Mouse (Mus musculus) G1E (cell line): ENCODE results near the gene Surf6. TPM values are rescaled to one million over a fixed set of nuclear protein-coding genes. Genes with fewer than 3 reads are reported as not detected.

Experiments
- ATAC-seq: 2 replicates; pipeline ENCODE4 v1.8.0; 2016; ENCODE audit warnings: mild to moderate bottlenecking; ENCODE audit not compliant: insufficient number of reproducible peaks, poor library complexity, low FRiP score, severe bottlenecking; ENCODE audit errors: extremely low read depth
- DNase-seq: peaks from one replicate; pipeline ENCODE4 v3.0.0; 2012; ENCODE audit warnings: low spot score
- H3K27me3 ChIP-seq: 2 replicates; pipeline ENCODE4 v1.6.1; 2012; ENCODE audit warnings: mild to moderate bottlenecking, low read length, inconsistent platforms; ENCODE audit not compliant: insufficient read depth
- H3K36me3 ChIP-seq: replicated peaks from 2 replicates; pipeline ENCODE3; 2012; ENCODE audit warnings: mild to moderate bottlenecking, inconsistent platforms
- H3K4me1 ChIP-seq: 2 replicates; pipeline ENCODE4 v1.6.1; 2012; ENCODE audit warnings: low read depth, low read length, inconsistent platforms, mixed read lengths; ENCODE audit not compliant: insufficient read depth
- H3K4me3 ChIP-seq: 2 replicates; pipeline ENCODE4 v1.5.1; 2012; ENCODE audit warnings: low read depth, mild to moderate bottlenecking, inconsistent platforms, low read length, moderate library complexity, mixed read lengths
- H3K9me3 ChIP-seq: replicated peaks from 2 replicates; pipeline ENCODE4 v1.6.1; 2012; ENCODE audit warnings: inconsistent platforms
- CTCF ChIP-seq: IDR thresholded peaks from 2 replicates; pipeline ENCODE4 v1.5.1; 2012; ENCODE audit warnings: low read depth, low read length, inconsistent platforms, mixed read lengths
- GATA1 ChIP-seq: IDR thresholded peaks from 2 replicates; pipeline ENCODE4 v1.6.1; 2012; ENCODE audit warnings: borderline replicate concordance, low read length, inconsistent platforms, mixed read lengths
- GATA2 ChIP-seq: IDR thresholded peaks from 2 replicates; pipeline ENCODE4 v1.6.1; 2012; ENCODE audit warnings: low read depth, low read length, inconsistent platforms, borderline replicate concordance
- POLR2AphosphoS5 ChIP-seq: IDR thresholded peaks from 2 replicates; pipeline ENCODE4 v1.6.1; 2012; ENCODE audit warnings: low read depth, low read length, inconsistent platforms; ENCODE audit not compliant: insufficient replicate concordance
- TAL1 ChIP-seq: conservative IDR thresholded peaks from 2 replicates; pipeline ENCODE4 v1.6.1; 2012; ENCODE audit warnings: low read depth, low read length, inconsistent platforms, mixed read lengths
- polyA plus RNA-seq: library from polyadenylated mRNA; stranded (reverse); fragments of >175 nt; gene quantifications from 2 replicates; pipeline ENCODE4 v1.2.3, GENCODE M21; 2012
- total RNA-seq, 2 experiments: library from RNA; stranded (forward) in 1 of 2; stranded (reverse) in 1 of 2; fragments of 200-1000 nt in 1 of 2; fragments of >200 nt in 1 of 2; fragmentation: Nextera tagmentation in 1 of 2; gene quantifications; 2 replicates each; pipeline ENCODE4 v1.2.3; 2014 to 2017

Surf6 gene
- total and polyA plus RNA-seq, 3 experiments = 20.7 to 52.5 (median 34.8) TPM

DNA sequence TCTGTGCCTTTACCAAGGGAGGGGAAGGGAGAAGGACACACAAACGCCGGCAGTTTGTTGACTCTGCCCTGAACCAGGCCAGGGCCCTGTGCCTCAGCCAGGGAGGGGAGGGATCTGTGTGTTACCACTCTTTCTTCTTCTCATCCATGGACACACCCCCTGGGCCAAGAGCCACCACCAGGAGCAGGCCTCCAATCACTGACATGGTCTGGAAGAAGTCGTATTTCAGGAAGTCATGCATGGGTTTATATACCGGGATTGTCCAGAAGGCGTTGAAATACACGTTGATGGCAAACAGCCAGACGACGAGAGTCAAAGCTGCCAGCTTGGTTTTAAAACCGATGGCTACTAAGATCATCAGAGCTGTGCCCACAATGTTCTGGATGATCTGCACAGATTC is 19.1 kb upstream of the Surf6 start:
- peaks cover 100% of the 10 kb centered on the region for H3K36me3 ChIP-seq
- DNase-seq = no peak
- peaks cover 44% of the 10 kb centered on the region for H3K4me1 ChIP-seq
- TF ChIP-seq POLR2AphosphoS5 = no peak
- no peak for TF ChIP-seq GATA2
- TF ChIP-seq CTCF = no peak
- TF ChIP-seq GATA1 = no peak
- no peak for TF ChIP-seq TAL1
- H3K27me3 ChIP-seq = no peaks in the 10 kb centered on the region
- no peaks in the 10 kb centered on the region for H3K9me3 ChIP-seq
- no peak overlapping the region for H3K4me3 ChIP-seq
- no peak for ATAC-seq

DNA sequence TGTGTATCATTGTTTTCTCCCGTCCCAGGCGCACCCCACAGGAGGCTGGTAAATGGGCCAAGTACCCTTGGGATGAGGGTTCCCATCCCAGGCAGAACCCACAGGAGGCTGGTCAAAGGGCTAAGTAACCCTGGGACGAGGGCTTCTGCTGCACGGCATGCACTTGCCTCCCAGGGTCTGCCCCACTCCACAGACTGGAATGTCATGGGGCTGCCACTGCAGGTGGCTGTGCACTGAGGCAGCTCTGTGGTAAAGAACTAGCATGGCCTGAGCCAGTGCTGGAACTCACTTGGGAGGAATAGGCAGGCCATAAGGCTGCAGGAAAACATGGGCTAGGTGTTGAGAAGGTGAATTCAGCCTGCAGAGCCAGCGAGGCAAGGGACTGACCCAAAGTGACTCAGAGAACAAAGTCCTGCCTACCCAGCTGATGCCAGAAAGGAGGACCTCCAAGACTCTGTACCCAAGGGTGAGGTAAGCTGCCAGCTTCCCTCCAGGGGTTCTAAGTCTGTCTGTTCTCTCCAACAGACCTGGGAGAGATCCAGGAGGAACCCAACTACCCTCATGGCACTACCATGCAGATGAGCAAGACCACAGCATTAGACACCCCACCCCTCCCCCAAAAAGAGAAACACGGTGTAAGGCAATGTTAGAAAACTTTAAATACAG is 17.6 kb upstream of the Surf6 start:
- ATAC-seq (no peak), DNase-seq (no peak)
- H3K4me1 ChIP-seq = peaks cover 59% of the 10 kb centered on the region
- TF ChIP-seq POLR2AphosphoS5 (no peak), GATA2 (no peak), CTCF (no peak), TAL1 (no peak), GATA1 (no peak)
- H3K27me3 ChIP-seq = no peaks in the 10 kb centered on the region
- no peaks in the 10 kb centered on the region for H3K9me3 ChIP-seq
- H3K36me3 ChIP-seq = peaks cover 89% of the 10 kb centered on the region
- H3K4me3 ChIP-seq = peak overlapping the region; percentile 28

DNA sequence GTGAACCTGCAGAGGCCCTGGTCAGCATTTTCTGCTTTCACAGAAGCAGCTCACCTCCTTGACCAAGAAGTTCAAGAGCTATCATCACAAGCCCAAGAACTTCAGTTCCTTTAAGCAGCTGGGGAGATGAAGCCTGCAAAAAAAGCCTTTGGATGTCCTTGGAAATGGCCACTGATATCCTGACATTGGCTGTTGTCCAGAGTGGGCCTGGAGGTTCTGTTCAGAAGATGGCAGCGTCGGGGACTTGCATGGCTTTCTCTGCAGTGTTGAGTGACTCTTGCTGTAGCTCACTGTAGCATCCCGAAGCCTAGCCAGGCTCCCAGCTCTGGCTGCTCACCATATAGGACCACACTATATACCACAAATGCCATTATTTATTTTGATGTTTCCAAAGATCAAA is 17.0 kb upstream of the Surf6 start:
- H3K27me3 ChIP-seq = no peaks in the 10 kb centered on the region
- ATAC-seq = no peak

DNA sequence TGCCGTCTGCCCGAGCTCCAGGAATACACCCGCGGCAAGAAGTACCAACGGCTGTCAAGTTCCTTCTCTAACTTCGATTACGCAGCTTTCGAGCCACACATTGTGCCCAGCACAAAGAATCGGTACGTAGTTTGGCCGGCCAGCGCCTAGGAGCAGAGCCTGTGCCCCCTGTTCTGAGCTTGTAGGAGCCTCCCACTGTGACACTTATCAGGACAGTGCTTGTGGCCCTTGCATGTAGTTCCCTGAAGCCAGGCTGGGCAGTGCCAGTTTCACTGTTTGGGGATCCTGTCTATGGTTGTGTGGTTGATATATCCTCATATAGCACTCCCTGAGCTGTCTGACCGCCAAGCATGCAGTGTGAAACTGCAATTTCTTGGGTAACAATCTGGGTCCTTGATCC is 14.1 kb upstream of the Surf6 start:
- peak overlapping the region; percentile 86 for H3K4me3 ChIP-seq
- H3K9me3 ChIP-seq = no peaks in the 10 kb centered on the region
- H3K36me3 ChIP-seq = peaks cover 87% of the 10 kb centered on the region
- H3K4me1 ChIP-seq = peaks cover 85% of the 10 kb centered on the region
- TF ChIP-seq GATA1 (no peak), CTCF (no peak), TAL1 (no peak), GATA2 (no peak), POLR2AphosphoS5 (no peak)
- H3K27me3 ChIP-seq = no peaks in the 10 kb centered on the region
- DNase-seq (no peak), ATAC-seq (no peak)

More for the DNA sequence above, 17.0 kb upstream of the Surf6 start:
- no peak for DNase-seq
- peaks cover 88% of the 10 kb centered on the region for H3K36me3 ChIP-seq
- H3K4me3 ChIP-seq = no peak overlapping the region
- TF ChIP-seq CTCF = no peak
- TF ChIP-seq TAL1 = no peak
- no peaks in the 10 kb centered on the region for H3K9me3 ChIP-seq
- H3K4me1 ChIP-seq = peaks cover 63% of the 10 kb centered on the region

DNA sequence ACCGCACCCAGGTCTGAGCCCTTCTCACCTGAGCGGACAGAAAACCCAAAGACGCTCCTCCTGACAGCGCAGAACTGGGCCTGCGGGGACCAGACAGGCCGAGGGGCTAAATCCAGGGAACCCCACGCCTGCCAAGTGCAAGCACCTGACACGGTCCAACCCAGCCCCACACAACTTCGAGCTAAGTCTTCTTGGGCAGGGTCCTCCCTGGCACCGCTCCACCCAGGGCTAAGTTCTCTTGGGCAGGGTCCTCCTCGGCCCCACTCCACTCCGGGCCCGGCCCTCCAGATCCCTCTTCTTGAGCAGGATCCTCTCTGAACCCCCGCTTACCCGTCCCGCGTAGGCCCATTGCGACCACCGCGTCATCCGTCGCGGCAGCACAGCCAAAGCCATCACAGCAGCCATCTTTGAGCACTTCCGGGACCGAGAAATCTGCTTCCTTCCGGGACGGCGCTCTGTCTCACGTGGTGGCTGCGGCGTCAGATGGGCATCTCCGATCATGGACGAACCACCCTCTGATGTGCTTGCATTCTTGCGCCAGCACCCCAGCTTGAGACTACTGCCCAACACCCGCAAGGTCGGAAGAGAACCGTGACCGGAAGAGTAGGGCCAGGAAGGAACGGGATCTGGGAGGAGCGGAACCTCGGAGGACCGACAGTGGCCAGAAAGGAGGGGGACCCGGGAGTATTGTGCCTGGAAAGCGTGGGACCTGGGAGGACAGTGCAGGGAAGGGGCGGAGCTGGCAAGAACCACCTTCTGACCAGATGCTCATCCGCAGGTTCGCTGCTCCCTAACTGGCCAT is 13.4 kb upstream of the Surf6 start, which contains the start of the genes Surf2 and Surf1:
TSS of gene Surf2 (plus strand) at position 441 of the 802 bp plus-strand sequence.
TSS of gene Surf1 (minus strand) at position 604 of the 802 bp plus-strand sequence.
- Histone ChIP-seq H3K36me3 (peaks cover 87% of the 10 kb centered on the region), H3K4me3 (peak within 1 kb of the TSS; percentile 86), H3K27me3 (no peaks in the 10 kb centered on the region), H3K4me1 (peaks cover 82% of the 10 kb centered on the region), H3K9me3 (no peaks in the 10 kb centered on the region)
- TF ChIP-seq POLR2AphosphoS5 (0 out of 2 replicates have a peak, but pooled peaks have one; percentile 22), GATA2 (no peak)
- DNase-seq (peak; percentile 81), ATAC-seq (peak; percentile 73)

DNA sequence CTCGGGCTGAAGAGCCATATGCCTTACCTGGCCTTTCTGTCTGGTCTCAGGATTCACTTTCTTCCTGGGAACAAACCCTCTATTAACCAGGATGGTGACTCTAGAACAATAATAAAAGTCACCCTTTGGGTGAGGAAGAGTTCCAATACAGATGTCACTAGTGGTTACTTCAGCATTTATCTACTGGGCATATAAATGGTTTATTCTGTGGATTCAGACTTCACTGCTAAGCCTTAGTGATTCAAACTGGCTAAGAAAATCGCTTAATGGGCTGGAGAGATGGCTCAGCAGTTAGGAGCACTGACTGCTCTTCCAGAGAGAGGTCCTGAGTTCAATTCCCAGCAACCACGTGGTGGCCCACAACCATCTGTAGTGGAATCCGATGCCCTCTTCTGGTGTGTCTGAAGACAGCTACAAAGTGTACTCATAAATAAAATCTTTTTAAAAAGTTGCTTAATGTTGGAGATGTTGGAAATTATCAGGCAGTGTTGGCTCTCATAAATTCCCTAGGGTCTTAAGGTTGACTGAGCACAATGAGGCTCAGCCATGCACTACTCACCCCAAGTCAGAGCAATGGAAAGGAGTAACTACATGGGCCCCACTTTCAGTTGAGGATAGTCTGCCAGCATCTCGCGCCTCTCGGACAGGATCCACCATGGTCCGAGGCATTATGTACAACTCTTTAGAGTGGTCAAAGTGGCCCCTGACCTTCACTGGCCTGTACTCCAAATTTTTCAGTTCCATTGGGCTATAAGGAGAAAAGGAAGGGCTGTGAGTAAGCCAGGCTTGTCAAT is 11.7 kb upstream of the Surf6 start:
- no peak for ATAC-seq
- Histone ChIP-seq H3K9me3 (no peaks in the 10 kb centered on the region), H3K4me3 (peak overlapping the region; percentile 99; the same call in 1 of the 2 replicates), H3K36me3 (peaks cover 73% of the 10 kb centered on the region), H3K4me1 (peaks cover 75% of the 10 kb centered on the region), H3K27me3 (no peaks in the 10 kb centered on the region)
- TF ChIP-seq TAL1 (no peak), POLR2AphosphoS5 (peak; percentile 70; the same call in 1 of the 2 replicates)
- no peak for DNase-seq
